Mouse (Mus musculus): ENCODE data around the gene Rnf220.

Rnf220 gene

DNA sequence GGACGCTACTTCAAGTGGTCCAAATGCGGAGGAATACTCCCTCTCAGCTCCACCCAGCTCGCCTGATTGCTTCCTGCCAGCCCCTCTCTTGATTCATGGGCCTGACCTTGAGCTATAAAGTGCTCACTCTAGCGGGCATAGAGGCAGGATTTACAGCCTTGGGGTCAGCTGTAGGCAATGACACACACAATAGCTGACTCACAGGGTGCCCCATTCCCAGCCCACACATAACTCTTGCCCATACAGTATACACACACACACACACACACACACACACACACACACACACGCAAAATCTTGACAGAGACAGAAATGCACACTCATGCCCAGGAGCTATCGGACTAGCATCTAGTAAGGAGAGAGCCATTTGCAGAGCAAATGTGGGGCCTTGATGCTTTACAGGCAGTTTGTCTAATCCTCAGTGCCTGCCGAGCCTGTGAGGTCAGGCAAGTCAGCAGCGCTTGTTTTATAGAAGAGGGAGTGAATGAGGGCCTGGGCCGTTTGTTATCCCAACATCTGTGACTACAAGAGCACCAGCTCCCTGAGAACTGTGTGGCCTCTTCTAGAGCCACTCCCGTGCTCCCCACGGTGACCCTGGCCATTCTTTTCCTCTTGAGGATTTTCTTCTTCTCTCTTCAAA, 165.9 kb downstream of the Rnf220 start:
- no peak for DNase-seq

DNA sequence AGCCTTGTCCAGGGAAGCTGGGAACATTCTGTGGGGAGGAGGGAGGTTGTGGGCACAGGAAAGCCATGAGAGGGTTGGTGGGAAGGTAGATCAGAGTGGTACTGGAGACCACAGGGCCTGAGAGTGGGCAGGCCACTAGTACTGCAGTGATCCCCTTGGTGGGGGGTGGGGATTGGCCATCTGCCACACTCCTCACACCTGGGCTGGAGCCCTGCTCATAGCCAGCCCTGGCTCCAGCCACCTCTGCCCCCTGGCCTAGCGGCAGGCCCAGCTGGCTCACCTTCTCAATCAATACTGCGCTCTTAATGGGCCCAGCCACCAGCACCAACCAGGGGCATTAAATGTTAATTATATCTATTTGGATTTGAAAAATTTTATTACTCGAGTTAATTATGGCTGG, 166.7 kb downstream of the Rnf220 start:
- no peak for DNase-seq

DNA sequence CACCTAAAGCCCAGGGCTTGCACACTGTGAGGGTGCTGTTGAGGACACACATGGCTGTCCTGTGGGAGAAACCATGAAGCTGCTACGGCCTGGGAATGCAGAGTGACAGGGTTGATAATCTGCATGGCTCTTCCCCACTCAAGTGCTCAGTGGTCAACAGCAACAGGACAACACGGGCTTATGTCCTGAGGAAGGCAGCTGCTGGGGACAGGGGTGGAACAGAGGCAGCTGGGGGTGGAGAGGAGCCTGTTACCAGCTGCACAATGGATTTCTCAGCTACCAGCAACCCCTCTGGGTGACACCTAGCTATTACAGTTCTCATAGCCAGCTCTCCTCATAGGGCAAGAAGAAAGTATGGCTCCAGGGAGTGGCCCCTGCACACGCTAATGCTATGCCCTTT, 169.9 kb downstream of the Rnf220 start:
- DNase-seq: no peak

DNA sequence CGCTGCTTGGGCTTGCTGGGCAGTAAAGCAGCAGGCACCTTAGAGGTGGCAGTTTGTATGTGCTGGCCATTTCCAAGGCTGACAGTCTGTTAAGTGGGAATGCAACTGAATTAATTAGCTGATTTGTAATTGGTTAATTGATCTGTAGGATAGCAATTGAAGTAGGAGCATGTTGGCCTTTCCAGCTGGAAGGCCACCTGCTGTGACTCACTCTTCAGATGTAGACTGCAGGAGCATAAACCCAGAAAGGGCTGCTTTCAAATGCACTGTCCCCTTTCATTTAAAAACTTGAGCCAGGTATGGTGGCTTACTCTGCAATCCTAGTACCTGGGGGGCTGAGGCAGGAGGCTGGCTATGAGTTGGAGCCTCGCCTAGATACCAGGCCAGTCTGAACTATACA, 171.8 kb downstream of the Rnf220 start:
- no peak for DNase-seq

DNA sequence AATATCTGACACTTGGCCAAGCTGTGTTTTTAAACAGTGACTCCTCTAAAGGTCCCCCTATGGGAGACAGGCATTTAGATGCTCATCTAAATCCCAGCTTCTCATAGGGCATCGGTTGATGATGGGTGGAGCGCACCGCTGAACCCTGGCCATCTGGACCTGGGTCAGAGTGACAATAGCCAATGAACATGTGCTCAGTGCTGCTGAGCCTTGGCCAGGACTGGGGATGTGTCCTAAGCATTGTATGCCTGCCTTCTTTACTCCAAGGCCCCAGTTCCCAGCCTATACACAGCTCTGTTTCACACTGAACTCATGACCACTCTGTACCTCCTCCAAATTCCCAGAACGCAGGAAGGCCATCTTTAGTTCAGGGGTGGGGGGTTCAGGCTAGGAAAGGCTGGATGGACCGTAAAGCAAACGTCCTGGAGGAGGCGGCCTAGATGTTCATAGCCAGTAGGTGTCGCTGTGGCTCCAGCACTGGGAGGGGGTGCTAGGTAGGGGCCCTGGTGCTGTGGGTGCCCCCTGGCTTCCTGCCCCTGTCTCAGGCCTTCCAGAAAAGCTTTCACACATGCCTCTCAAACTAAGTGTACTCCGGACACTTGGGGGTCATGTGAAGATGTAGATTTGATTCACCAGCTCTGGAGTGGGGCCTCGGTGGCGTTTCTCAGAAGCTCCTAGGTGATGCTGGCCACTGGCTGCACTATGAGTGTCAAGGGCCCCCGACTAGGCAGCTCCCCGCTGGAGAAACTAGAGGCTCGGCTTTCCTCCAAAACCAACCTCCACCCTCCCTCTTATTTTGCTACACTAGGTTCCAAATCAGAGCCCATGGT, 173.1 kb downstream of the Rnf220 start:
- DNase-seq: peak; percentile 54 to 56

DNA sequence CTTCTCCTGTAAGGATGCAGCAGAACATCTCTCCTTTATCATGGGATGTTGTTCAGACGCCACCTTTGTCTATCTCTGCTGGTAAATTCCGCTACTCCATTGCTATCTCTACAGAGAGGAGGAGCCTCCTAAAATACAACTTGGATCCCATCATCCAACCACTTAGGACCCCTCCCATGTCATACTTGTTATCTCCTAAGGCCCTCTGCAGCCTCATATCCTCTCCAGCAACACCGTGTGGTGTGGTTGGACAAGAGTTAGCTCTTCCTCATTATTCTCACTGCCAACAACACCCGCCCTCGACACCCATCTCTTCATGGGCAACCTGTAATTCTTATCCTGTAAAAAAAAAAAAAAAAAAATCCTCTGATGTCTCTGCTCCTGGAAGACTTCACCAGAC, 175.8 kb downstream of the Rnf220 start:
- DNase-seq: no peak

DNA sequence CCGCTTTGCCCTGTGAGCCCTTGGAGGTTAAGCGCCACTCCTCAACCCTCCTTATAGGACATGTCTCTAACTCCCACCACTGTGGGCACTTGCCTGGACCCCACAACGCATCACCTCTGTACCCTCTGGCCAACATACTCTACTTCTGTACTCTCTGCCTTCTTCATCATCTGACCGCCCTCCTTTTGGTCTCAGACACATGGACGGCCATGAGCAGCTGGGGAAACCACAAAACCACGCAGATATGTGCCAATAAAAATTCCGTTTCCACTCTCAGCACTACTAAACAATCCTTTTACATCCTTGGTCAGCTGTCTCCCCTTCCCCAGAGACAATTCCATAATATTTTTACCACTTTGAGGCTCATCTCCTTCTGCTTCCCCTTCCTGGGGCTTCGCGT, 178.3 kb downstream of the Rnf220 start:
- DNase-seq: no peak

DNA sequence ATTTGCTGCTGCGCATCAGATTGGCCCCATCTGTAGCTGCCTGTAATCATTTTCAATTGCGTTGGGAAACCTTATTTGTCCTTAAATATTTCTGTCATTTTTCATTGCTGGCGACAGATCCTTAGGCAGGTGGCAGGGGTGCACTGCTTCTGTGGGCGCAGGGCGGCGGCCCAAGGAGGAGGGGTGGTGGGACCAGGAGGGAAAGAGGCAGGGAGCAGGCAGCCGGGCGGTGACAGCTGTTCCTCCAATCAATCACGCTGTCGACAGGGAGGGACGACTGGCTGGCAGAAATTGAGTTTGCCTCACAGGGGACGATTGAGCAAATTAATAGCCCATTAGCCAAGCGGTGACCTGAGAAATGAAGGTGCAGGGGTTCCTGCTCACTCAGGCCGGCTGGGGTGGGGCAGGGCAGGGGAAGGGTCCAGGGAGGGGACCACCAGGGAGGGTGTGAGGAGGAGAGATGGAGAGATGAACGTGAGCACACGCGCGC, 179.1 kb downstream of the Rnf220 start:
- no peak for DNase-seq

DNA sequence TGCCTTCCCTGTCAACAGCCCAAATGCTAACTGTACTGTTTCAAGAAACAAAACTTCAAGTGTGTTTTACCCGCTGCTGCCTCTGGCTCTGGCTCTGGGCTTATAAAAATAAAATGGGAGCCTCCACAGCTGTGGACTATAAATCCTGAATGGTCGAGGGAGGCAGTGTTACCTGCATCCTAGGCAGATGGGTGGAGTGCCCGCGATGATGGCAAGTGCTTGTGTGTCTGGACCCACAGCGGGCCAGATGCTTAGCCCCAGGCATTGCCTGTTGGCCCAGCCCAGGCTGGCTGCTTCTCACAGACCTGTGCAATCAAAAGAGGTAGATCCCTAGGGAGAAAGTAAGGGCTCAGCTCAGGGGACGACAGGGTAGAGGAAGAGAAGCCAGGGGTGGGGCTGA, 180.1 kb downstream of the Rnf220 start:
- DNase-seq: no peak

DNA sequence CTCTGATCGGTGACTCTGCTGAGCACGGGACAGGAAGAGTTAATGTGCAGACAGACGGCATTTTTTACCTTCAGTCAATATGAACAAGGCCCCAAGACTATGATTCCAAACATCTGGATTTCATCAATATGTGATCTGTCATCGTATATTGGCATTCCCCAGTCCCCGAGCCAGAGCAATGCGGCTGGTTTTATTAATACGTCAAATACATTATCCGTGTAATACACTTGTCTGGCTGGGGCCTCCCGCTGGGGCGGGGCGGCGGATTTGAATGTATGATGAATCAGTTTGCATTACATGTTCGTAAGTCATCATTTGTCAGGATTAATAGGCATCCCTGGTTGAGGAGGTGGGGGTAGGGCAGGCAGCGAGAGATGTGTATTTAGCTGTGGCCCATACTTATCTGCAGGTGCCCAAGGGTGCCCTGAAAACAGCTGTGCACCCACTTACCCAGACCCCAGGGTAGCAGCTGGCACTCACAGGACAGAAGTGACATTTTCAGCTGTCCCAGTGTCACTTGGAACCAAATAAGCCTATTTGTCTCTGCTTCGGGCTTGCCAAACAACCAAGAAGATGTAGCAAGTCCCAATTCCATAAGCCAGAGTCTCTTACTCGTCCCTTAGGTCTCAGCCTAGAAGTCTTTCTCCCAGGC, 181.9 kb downstream of the Rnf220 start:
- no peak for DNase-seq

DNA sequence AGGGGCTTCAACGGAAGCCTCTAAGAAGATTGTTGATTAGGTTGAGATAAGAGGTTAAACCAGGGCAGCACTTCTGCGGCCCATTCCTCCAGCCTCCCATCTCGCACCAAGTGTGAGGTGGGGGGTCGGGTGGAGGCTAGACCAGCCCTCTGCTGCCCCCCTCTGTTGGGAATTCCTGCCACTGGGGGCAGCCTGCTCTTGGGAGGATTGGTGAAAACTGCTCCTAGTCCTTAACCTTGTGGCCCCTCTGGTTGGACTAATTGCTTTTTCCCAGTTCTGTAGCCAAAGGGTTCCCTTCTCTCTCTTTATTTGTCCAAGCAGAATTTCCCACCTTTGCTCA, 183.8 kb downstream of the Rnf220 start:
- DNase-seq: peak; percentile 7 to 8

DNA sequence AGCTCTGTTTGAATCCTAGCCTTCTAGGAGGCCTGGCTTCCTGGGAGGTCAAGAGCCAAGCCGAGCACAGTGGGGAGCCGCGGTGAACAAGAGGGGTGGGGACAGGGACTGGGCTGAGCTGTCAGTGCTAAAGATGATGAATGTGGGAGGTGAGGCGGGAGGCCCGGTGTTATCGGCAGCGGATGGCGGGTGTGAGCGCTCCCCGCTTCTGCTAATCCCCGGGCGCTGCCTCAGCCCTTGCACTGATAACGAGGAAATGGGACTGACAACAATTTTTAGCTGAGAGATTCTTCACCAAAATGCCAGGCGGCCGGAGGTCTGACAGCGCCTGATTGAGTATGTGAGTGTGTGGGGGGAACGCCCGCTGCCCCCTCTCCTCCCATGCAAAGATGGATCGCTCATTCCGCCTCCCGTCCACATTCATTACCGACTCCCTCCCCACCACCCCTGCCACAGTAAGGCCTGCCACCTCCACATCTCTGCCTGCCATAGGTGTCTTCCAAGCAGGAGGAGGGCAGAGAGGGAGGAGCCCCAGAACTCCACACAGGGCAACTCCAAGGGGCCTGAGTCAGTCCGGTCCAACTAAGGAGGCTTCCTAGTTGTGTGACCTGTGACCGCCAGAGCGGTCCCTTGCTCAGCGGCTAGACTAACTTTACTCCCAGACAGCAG, 184.3 kb downstream of the Rnf220 start:
- no peak for DNase-seq

DNA sequence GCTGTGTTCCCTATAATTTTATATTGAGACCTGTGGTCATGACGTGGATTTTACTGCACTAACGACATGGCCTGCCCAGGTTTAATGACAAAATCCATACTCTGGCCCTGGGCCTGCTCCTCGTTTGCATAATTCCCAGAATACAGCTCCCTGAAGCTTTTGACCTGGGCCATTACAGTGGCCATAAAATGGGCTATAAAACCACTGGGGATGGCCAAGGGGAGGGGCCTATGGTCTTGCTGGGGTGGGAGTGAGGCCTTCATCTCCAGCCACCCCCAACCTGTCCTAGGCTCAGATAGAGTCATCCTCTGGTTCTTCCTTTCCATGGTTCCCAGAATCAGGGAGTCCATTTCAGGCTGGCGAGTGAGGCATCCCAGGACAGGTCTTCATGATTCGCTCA, 185.0 kb downstream of the Rnf220 start:
- DNase-seq: no peak

DNA sequence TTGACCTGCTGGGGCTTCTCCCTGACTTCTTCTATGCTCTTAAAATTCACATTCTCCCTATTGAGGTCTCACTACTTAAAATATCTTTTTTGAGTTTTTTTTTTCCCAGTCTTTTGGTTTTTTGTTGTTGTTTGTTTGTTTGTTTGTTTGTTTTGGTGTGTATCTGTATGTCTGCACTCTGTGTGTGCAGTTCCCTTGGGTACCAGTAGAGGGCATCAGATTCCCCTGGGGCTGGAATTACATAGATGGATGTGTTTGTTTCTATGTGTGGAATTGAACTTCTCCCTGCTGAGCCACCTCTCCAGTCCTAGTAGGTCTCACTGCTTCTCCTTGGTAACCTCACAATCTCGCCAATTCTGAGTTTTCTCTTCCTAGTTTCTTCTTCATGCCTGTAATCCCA, 187.4 kb downstream of the Rnf220 start:
- DNase-seq: no peak

DNA sequence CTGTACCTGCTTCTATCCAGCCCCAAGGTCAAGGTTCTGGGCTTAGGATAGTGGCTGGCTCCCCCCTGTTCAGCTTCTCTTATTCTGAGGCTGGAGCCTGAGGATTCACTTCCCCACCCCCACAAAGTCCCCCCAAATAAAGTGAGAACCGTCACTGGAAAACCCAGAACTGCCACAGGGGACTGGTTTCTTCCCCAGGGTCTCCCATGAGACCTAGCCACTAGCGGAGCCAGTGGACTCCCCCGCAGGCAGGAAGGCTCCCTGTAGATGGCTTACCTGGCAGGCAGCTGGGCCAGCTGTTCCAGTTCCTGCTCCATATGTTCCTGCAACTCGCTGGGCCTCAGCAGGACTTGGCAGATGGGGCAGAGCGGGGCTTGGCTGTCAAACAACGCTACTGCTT, 189.6 kb downstream of the Rnf220 start:
- DNase-seq: no peak

DNA sequence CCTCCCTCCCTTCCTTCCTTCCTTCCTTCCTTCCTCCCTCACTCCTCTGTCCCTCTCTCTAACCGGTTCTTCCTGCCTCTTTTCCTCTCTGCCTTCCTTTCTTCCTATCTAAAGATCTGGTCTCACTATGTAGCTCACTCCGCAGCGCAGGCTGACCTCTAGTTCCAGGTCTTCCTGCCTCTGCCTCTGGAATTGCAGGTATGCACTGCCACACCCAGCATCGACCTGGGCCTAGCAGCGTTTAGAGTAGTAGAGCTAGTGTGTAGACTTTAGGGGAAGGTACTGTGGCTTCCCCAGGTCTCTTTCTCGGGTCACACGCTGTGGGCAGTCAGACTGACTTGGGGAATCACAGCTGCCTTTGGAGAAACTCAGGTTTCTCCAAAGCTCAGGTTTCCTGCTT, 191.4 kb downstream of the Rnf220 start:
- DNase-seq: no peak

DNA sequence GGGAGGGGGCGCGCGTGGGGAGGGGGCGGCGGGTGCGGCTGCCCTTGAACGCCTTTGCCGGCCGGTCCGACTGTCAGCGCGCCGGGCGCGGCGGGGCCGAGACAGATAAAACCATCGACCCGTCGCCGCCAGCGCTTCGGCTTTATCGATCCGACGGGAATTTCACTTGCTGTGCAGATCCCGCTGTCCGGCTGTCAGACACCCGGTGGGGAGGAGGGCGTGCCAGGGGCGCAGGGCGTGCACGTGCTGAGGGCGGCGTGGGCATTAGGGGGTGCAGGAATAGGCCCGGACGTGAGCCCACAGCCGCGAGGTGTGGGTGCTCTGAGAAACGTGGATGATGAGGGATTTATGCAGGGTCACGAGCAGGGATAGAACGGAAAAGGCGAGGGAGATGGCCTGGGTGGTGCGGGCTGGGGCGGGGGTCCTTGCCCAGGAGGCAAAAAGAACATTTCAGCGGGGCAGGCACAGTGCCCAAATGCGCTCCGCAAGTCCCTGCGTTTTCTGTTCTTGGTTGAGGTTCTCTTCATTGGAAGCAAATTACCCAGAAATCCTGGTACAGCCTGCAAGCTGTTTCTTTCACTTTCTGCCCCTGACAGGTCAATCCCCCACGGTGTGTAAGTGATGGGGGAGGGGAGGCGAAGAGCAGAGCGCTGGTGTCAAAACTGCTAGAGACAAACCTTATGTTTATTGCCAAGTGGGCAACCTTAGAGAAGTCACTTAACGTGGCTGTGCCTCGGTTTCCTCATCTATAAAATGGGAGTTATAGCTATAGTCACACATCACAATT, 192.4 kb downstream of the Rnf220 start:
- no peak for DNase-seq

DNA sequence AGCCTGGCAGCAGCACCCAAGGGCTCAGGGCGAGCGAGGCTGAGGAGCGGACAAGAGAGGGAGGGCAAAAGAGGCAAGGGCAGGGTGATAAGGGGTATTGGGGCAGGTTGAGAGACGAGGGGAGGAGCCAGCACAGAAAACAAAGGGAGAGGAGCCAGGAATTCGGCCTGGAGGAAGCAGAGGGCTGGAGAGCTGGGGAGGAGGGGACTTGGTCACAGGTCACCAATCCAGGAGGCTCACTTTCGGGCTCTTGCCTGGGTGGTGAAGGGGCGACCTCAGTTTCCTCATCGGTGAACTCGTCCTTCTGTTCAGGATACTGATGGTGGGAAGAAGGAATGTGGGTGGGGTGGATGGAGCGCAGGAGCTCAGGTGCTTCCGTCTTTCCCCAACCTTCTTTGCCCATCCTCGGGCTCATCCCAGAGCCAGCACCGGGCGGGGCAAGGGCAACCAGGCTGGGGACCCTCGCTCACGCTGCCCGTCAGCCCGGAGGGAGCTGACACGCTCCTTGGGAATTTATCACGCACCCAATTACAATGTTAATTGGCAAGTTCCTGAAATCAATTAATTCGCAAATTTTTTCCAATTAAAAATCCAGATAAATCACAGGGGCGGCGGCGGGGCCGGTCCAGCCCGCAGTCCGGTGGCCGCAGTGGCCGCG, 193.1 kb downstream of the Rnf220 start:
- DNase-seq: no peak

DNA sequence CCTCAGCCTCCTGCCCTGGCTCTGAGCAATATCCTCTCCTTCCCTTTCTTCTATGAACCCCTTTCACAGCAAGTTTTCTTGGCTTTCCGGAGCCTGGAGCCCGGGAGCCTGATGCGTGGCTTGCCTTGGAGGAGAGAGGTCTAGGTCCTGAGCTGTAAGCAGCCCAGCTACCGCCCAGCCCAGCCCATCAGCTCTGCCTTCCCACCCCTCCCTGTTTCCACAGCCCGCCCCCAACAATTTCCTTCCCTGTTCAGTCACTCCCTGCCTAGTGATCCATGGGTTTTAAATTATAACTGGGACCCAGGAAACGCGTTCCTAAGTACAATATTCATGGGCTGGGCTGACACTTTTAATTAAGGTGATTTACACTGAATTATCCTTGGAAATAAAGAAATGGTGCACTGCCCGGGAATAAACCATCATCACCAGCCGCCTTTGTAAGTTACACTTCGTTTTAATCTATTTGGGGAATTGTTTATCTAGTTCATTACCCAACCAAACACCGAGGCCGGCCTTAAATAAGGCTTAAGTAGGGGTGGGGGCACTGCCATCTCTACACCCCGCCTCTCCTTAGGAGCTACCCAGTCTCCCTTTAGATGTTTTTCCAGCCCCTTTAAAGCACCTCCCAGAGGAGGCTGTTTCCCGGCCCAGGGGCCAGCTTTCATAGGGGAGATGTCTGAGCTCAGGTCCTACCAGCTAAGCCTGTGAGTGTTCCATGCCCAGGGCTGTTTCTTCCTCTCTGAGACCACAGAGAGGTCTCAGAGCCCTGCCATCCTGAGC, 194.6 kb downstream of the Rnf220 start:
- DNase-seq: no peak

DNA sequence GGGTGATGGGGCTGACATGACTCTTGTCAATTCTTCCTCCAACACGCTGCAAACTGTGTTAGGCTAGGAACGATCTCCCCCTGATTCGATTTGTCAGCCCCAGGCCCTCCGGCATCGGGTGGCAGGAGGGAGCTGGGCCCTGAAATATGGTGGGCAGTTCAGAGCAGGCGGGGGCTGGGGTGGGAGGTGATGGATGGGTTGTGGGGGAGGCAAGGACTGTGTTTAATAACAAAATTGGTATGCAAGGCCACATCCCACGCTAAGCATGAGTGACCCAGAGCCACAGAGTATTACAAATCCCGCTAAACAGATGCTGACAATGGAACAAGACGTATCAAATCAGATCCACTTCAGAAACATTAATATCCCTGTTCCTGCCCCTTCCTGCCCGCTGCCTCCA, 196.9 kb downstream of the Rnf220 start:
- no peak for DNase-seq

DNA sequence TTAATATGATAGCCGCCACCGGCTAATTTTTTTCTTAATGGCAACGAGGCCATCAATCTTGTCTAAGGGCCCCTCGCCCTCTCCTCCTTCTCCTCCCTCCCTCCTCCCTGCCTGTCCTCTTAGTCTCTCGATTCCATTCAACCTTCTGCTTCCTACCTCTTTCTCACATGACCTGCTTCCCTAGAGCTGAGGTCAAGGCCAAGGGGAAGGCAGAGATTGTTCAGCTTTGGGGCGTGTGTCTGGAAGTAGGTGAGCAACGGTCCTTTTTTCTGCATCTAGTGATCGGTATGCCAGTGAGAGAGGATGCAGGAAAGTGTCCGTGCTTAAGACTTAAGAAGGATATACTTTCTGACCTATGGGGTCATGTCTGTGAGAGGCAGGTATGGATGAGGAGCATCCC, 199.0 kb downstream of the Rnf220 start:
- no peak for DNase-seq
